Mouse (Mus musculus): ENCODE measurements around the gene Miox. TPM values are rescaled to one million over a fixed set of nuclear protein-coding genes. Genes with fewer than 3 reads are reported as not detected.
A peak's percentile ranks its signal among the peaks of the same experiment; 100 is the strongest.

The Miox gene
- polyA plus RNA-seq (2015; fragmentation: Nextera tagmentation; extraction: Ambion mirVana), result 6.8 and 7.1 TPM in 2 replicates

DNA sequence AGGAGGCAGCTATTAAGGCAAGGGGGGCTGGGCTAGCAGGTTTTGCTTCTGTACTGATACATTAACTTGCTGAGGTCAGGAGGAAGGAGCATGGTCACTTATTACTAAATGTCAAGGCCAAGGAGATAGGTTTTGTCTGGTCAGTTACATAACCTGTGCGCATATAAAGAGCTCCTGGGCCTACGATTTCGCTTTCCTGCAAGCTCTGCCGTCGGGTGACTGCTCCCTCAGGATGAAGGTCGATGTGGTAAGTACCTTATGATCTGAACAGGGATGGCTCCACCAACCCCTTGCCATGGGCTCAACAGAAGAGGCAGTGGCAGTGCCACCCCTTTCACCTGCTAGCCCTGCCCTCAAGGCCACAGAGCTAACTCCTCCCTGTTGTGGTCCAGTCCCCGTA is at the start of gene Miox:
Gene Miox, plus strand, starts transcription at position 128 of the 400 bp plus-strand sequence.
- Histone ChIP-seq H3K4me3 (replicated peaks) (no peak within 1 kb of the TSS), H3K4me1 (no peaks in the 10 kb centered on the region), H3K9ac (no peak within 1 kb of the TSS), H3K36me3 (no peaks in the 10 kb centered on the region), H3K27ac (no peak within 1 kb of the TSS), H3K9me3 (replicated peaks) (no peaks in the 10 kb centered on the region), H3K27me3 (no peaks in the 10 kb centered on the region), H3K4me2 (no peak within 1 kb of the TSS)
- ATAC-seq (replicated peaks; ENCODE audit: low FRiP score), result no peak
- WGBS, result 81% methylated on average over 7 of the region's 7 CpGs

DNA sequence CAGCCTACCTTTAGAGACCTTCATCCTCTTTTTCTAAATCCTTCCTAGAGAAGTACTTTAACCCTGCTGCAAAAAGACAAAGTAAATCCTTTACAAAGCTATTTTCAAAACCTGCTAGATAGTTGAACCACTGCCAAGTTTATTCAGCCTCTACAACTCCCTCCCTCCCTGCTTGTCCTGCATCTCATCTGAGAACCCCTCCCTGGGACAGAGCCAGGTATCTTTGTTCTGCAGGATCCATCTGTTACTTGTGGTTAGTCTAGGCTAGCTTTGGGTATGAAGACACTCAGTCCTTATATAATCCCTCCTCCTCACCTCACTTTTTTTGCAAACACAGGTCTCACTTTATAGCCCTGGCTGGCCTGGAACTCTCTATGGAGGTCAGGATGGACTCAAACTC is 49.2 kb upstream of the Miox start:
- Histone ChIP-seq H3K4me1 (no peaks in the 10 kb centered on the region), H3K27ac (no peak overlapping the region), H3K9me3 (replicated peaks) (no peaks in the 10 kb centered on the region), H3K27me3 (no peaks in the 10 kb centered on the region), H3K4me3 (replicated peaks) (no peak overlapping the region), H3K4me2 (no peak overlapping the region), H3K9ac (no peak overlapping the region), H3K36me3 (peaks cover 94% of the 10 kb centered on the region)
- ATAC-seq (replicated peaks; ENCODE audit: low FRiP score), result no peak

DNA sequence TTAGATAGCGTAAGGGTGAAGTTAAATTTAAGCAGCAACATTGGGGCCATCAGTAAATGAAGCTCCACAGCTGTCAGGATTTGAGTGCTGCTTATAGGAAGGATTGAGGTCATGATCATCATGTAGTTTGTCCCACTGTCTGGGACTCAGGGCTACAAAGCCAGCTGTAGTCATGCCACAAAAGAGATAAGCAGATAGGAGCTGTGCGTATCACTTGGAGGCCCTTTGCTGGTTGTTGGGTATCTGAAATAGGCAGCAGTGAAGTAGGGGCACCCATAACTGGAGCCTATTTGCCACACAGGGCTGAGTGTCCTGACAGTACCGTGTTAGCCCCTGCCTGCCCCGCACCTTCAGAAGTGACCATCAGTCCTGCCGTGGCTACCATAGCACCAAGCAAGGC is 48.7 kb upstream of the Miox start:
- Histone ChIP-seq H3K9me3 (replicated peaks) (no peaks in the 10 kb centered on the region), H3K36me3 (peaks cover 94% of the 10 kb centered on the region), H3K4me1 (no peaks in the 10 kb centered on the region), H3K4me3 (replicated peaks) (no peak overlapping the region), H3K27me3 (no peaks in the 10 kb centered on the region), H3K9ac (no peak overlapping the region), H3K4me2 (no peak overlapping the region), H3K27ac (no peak overlapping the region)
- 94% methylated on average over 5 of the region's 5 CpGs for WGBS
- peak; percentile 15; the same call in 1 of the 2 replicates for ATAC-seq (replicated peaks; ENCODE audit: low FRiP score)

DNA sequence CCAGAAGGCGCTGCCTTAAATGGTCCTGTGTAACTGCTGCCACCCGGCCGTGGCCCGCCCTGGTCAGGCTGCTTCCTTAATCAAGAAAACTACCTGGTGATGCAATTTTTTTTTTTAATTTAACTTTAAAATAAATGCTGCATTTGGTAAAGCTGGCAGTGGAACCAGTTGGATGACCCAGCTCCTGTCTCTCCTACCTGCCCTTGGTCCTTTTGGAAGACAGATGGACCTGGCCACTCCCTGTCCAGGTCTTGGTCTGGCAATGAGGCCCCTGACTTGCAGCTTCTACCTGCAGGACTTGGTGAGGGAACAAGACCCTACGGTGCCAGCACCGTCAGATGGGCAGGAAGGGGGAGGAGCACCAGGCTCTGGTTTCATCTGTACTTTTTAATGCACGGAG is 48.1 kb upstream of the Miox start:
- Histone ChIP-seq H3K9me3 (replicated peaks) (no peaks in the 10 kb centered on the region), H3K36me3 (peaks cover 94% of the 10 kb centered on the region), H3K27me3 (no peaks in the 10 kb centered on the region), H3K9ac (no peak overlapping the region), H3K4me3 (replicated peaks) (no peak overlapping the region), H3K4me1 (no peaks in the 10 kb centered on the region), H3K4me2 (no peak overlapping the region), H3K27ac (no peak overlapping the region)
- WGBS, result 66% methylated on average over 7 of the region's 7 CpGs
- no peak for ATAC-seq (replicated peaks; ENCODE audit: low FRiP score)

DNA sequence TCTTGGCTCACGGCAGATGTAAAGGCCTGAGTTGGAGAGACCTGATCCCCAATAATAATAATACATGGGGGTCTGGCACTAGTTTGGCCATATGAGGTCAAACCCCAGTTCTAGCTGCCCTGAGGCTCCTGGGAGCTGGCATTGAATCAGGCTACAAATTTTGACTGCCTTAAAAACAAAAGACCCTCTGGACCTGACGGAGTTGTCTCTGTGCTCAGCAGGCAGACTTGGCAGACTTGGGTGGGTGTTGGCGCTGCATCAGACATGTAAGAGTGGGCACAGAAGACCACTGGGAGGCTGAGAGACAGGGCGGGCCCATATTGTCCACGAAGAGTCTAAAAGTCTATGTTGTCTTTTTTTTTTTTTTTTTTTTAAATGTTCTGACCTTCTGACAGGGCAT is 47.6 kb upstream of the Miox start:
- 85% methylated on average over 5 of the region's 5 CpGs for WGBS
- ATAC-seq (replicated peaks; ENCODE audit: low FRiP score), result no peak

DNA sequence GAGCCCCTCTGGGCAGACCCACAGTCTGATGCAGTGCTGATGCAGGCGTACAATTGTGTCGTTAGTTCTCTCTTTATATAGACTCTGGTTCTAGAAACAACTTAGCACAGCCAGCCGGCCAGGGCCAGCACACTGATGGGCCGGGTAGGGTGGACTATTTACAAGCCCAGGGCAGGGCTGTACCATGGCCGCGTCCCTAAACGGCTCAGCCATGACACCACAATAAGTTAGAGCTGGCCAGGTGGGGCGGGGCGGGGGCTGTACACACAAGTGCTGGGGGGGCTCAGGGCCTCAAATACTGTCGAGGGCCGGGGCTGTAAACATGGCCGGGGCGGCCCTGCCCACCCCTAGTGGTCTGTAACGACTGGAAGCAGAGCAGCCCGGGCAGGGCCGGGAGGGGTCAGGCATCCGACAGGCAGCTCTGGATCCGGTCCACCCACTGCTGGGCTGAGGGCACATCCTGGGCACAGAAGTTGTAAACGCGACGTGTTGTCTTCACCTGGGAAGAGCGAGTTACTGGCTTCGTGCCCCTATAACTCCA is 45.9 kb upstream of the Miox start:
- H3K36me3 ChIP-seq, result peaks cover 94% of the 10 kb centered on the region
- no peaks in the 10 kb centered on the region for H3K9me3 ChIP-seq (replicated peaks)
- no peak overlapping the region for H3K4me2 ChIP-seq
- 82% methylated on average over 23 of the region's 23 CpGs for WGBS
- H3K27me3 ChIP-seq, result no peaks in the 10 kb centered on the region
- no peaks in the 10 kb centered on the region for H3K4me1 ChIP-seq
- H3K27ac ChIP-seq, result no peak overlapping the region
- no peak for ATAC-seq (replicated peaks; ENCODE audit: low FRiP score)
- H3K9ac ChIP-seq, result no peak overlapping the region
- no peak overlapping the region for H3K4me3 ChIP-seq (replicated peaks)

More for the DNA sequence above, 47.6 kb upstream of the Miox start:
- no peaks in the 10 kb centered on the region for H3K27me3 ChIP-seq
- H3K4me1 ChIP-seq, result no peaks in the 10 kb centered on the region
- H3K4me3 ChIP-seq (replicated peaks), result no peak overlapping the region
- H3K27ac ChIP-seq, result no peak overlapping the region
- peaks cover 94% of the 10 kb centered on the region for H3K36me3 ChIP-seq
- no peak overlapping the region for H3K9ac ChIP-seq
- no peak overlapping the region for H3K4me2 ChIP-seq
- no peaks in the 10 kb centered on the region for H3K9me3 ChIP-seq (replicated peaks)

DNA sequence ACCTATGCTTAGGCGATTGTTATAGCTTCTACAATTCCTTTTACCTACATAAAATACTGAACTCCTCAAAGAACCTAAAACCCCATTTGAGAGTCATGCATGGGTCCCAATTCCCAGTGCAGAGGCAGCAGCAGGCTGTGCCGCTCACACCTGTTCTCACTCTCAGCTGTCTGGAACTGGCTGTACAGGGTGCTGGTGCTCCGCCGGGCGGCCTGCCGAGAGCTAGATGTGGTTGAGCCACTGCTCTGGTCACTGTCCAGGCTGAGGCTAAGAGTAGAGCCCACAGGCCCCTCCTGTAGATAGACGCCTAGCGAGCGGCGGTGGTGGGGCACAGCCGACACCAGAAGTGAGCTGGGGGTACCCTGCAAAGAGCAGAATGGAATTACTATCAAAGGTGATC is 44.7 kb upstream of the Miox start:
- WGBS, result 92% methylated on average over 11 of the region's 11 CpGs
- ATAC-seq (replicated peaks; ENCODE audit: low FRiP score), result no peak
- no peak overlapping the region for H3K27ac ChIP-seq

DNA sequence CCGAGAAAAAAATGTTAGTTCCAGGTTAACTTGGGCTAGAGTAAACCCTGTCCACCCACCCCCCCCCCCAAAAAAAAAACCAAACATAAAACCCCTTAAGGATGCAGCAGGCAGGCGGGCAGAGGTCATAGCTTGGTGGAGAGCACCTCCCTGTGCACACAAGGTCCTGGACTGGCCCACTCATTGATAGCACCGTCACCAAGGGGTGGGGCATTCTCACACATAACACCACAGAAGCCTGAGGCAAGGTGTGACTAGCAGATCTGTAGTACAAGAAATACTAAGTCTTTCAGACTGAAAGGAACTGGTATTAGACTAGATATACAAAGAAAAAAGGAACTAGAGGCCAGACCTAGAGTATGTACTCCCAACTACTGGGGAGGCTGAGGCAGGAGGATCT is 42.7 kb upstream of the Miox start:
- H3K4me3 ChIP-seq (replicated peaks), result no peak overlapping the region
- H3K4me2 ChIP-seq, result no peak overlapping the region
- no peak overlapping the region for H3K27ac ChIP-seq
- H3K9ac ChIP-seq, result no peak overlapping the region
- ATAC-seq (replicated peaks; ENCODE audit: low FRiP score), result no peak
- peaks cover 98% of the 10 kb centered on the region for H3K36me3 ChIP-seq
- no peaks in the 10 kb centered on the region for H3K4me1 ChIP-seq
- no peaks in the 10 kb centered on the region for H3K9me3 ChIP-seq (replicated peaks)
- no peaks in the 10 kb centered on the region for H3K27me3 ChIP-seq
- WGBS, result 77% methylated on average over 3 of the region's 3 CpGs

More for the DNA sequence above, 44.7 kb upstream of the Miox start:
- Histone ChIP-seq H3K4me3 (replicated peaks) (no peak overlapping the region), H3K9ac (no peak overlapping the region), H3K36me3 (peaks cover 97% of the 10 kb centered on the region), H3K27me3 (no peaks in the 10 kb centered on the region), H3K4me2 (no peak overlapping the region), H3K9me3 (replicated peaks) (no peaks in the 10 kb centered on the region), H3K4me1 (no peaks in the 10 kb centered on the region)

DNA sequence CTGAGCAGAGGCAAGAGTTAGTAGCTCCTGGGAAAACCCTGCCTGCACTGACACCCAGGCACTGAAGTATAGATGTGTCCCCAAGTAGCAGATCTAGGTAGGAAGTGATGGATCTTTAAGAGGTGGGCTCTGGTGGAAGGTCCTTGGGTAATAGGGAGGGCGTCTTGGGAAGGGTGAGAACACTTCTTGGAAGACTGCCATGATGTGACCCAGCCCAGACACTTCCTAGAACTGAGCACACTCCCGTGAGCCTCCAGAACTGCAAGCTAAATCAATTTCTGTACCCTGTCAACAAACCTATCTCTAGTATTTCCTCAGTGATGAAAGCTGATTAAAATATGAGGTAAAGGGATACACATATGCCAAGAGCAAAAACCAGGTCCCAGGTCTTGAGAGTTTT is 41.4 kb upstream of the Miox start:
- Histone ChIP-seq H3K9me3 (replicated peaks) (no peaks in the 10 kb centered on the region), H3K4me2 (no peak overlapping the region), H3K36me3 (peaks cover 98% of the 10 kb centered on the region), H3K27me3 (no peaks in the 10 kb centered on the region), H3K27ac (no peak overlapping the region), H3K4me1 (no peaks in the 10 kb centered on the region), H3K9ac (no peak overlapping the region), H3K4me3 (replicated peaks) (no peak overlapping the region)
- WGBS, result 66% methylated on average over 2 of the region's 2 CpGs
- ATAC-seq (replicated peaks; ENCODE audit: low FRiP score), result no peak

DNA sequence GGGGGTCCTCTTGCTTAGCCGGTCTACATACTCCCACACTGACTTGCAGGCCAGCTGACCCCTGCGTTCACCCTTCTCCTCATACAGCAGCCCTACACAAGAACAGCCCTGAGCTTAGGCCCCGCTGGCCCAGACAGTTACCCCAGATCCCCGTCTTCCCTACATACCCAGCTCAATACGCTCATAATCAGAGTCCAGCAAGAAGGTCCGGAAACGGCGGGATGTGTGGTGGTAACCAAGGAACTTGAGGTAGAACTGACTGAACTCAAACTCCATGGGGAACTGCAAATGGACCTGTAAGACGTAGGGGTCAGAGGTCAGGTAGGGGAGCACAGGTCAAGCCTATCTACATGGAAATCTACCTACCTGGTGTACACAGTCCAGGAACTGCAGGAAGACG is 40.4 kb upstream of the Miox start:
- 91% methylated on average over 10 of the region's 10 CpGs for WGBS
- H3K4me3 ChIP-seq (replicated peaks), result no peak overlapping the region
- H3K4me1 ChIP-seq, result no peaks in the 10 kb centered on the region
- H3K9me3 ChIP-seq (replicated peaks), result no peaks in the 10 kb centered on the region
- no peak overlapping the region for H3K4me2 ChIP-seq
- no peaks in the 10 kb centered on the region for H3K27me3 ChIP-seq
- no peak for ATAC-seq (replicated peaks; ENCODE audit: low FRiP score)
- H3K27ac ChIP-seq, result no peak overlapping the region
- peaks cover 94% of the 10 kb centered on the region for H3K36me3 ChIP-seq
- no peak overlapping the region for H3K9ac ChIP-seq

DNA sequence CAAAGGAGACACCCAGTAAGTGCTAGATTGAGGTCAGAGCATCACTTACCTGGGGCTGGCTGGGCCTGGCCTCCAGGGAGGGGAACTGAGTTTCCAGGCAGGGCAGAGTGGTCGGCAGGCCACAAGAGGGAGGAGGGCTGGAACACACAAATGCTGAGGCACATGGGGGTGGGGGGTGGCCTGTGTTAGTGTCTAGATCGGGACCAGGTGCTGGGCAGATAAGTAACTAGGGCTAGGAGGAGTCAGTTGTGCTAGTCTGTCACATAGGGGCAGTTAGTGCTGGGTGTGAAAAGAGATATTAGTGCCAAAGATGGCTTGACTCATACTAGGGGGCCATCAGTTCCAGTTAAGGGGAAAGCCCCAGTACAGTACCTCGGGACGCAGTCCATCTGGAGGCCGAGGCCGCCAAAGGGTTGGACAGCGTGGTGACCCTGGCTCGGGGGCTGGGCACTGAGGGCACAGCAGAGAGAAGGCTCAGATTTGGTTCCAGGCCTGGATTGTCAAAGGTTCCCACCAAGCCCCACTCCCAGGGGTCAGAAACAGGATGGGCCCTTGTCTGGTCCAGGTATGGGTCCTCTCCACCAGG is 38.5 kb upstream of the Miox start:
- H3K27ac ChIP-seq, result no peak overlapping the region
- no peaks in the 10 kb centered on the region for H3K9me3 ChIP-seq (replicated peaks)
- 83% methylated on average over 8 of the region's 8 CpGs for WGBS
- no peak overlapping the region for H3K9ac ChIP-seq
- no peak for ATAC-seq (replicated peaks; ENCODE audit: low FRiP score)
- H3K4me1 ChIP-seq, result no peaks in the 10 kb centered on the region
- no peaks in the 10 kb centered on the region for H3K27me3 ChIP-seq
- H3K4me3 ChIP-seq (replicated peaks), result no peak overlapping the region
- H3K4me2 ChIP-seq, result no peak overlapping the region
- peaks cover 93% of the 10 kb centered on the region for H3K36me3 ChIP-seq

DNA sequence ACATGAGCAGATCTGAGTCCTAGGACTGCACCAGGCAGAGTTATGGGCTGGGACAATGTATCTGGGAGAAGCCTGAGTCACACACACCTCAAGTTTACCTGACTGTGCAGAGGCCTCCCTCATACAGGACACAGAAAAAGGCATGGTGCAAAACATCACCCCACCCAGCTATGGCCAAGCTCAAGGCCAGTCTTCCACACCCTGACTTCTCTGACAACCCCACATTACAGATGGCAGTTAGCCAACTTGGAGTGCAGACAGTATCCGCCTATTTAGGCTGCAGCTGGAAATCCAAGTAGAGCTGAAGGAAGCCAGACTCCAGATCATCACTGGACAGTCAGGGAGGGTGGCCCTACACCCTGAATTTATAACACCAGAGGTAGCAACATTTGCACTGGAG is 37.7 kb upstream of the Miox start:
- Histone ChIP-seq H3K4me3 (replicated peaks) (no peak overlapping the region), H3K9ac (no peak overlapping the region), H3K36me3 (peaks cover 93% of the 10 kb centered on the region), H3K4me2 (no peak overlapping the region), H3K27ac (no peak overlapping the region), H3K27me3 (no peaks in the 10 kb centered on the region), H3K4me1 (no peaks in the 10 kb centered on the region), H3K9me3 (replicated peaks) (no peaks in the 10 kb centered on the region)
- 52% methylated on average over 1 of the region's 1 CpGs for WGBS
- no peak for ATAC-seq (replicated peaks; ENCODE audit: low FRiP score)

DNA sequence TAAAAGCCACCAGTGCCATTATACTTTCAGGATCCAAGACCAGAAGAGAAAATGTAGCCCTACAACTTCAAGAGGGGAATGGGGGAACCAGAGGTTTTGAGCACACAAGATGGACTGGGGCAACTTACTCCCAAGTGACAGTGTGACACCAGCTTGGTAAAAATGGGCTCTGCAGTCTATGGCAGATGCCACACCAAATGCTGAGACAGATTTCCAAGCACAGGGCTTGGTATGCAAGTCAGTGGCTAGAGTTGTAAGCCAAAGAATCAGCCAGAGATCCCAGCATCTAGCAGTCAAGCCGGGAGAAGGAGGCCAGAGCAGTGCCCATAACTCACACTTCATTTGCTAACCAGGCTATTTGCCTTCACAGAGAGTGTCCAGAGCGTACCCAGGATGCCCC is 36.5 kb upstream of the Miox start:
- Histone ChIP-seq H3K4me2 (no peak overlapping the region), H3K9ac (no peak overlapping the region), H3K9me3 (replicated peaks) (no peaks in the 10 kb centered on the region), H3K4me1 (no peaks in the 10 kb centered on the region), H3K27ac (no peak overlapping the region), H3K36me3 (peaks cover 93% of the 10 kb centered on the region), H3K27me3 (no peaks in the 10 kb centered on the region), H3K4me3 (replicated peaks) (no peak overlapping the region)
- WGBS, result 93% methylated on average over 2 of the region's 2 CpGs
- no peak for ATAC-seq (replicated peaks; ENCODE audit: low FRiP score)

Measured in kidney, embryonic 15.5 days (tissue).